Mouse (Mus musculus) CH12.LX (cell line): ENCODE results near the gene Gm12166.

Source experiments
- CHD1 ChIP-seq: IDR thresholded peaks from 2 replicates; pipeline ENCODE4 v1.6.1; 2012; ENCODE audit warnings: low read depth, low read length, improper control_type of control experiment, inconsistent platforms
- CHD2 ChIP-seq: IDR thresholded peaks from 2 replicates; pipeline ENCODE4 v1.6.1; 2011; ENCODE audit warnings: low read length, improper control_type of control experiment
- CTCF ChIP-seq, 2 experiments: IDR thresholded peaks in 1 of 2; conservative IDR thresholded peaks in 1 of 2; 2 replicates each; pipeline ENCODE4 v1.5.1; 2011 to 2012; ENCODE audit warnings: low read depth in 2 of 2, low read length in 2 of 2, improper control_type of control experiment in 1 of 2, inconsistent platforms in 1 of 2, mild to moderate bottlenecking in 1 of 2, moderate library complexity in 1 of 2
- EP300 ChIP-seq: IDR thresholded peaks from 2 replicates; pipeline ENCODE4 v1.6.1; 2011; ENCODE audit warnings: low read length, improper control_type of control experiment
- HCFC1 ChIP-seq: IDR thresholded peaks from 2 replicates; pipeline ENCODE4 v1.6.1; 2012; ENCODE audit warnings: low read depth, mild to moderate bottlenecking, inconsistent platforms, low read length, improper control_type of control experiment
- IRF4 ChIP-seq: IDR thresholded peaks from 2 replicates; pipeline ENCODE4 v1.6.1; 2014; ENCODE audit warnings: low read depth, mild to moderate bottlenecking, inconsistent platforms, low read length, improper control_type of control experiment
- JUND ChIP-seq: conservative IDR thresholded peaks from 2 replicates; pipeline ENCODE4 v1.6.1; 2011; ENCODE audit warnings: low read depth, low read length, improper control_type of control experiment
- MEF2A ChIP-seq: IDR thresholded peaks from 2 replicates; pipeline ENCODE4 v1.6.1; 2014; ENCODE audit warnings: low read depth, mild to moderate bottlenecking, inconsistent platforms, low read length, improper control_type of control experiment, borderline replicate concordance
- NELFE ChIP-seq: IDR thresholded peaks from 2 replicates; pipeline ENCODE4 v1.6.1; 2011; ENCODE audit warnings: low read depth, low read length, improper control_type of control experiment
- RCOR1 ChIP-seq: conservative IDR thresholded peaks from 2 replicates; pipeline ENCODE4 v1.6.1; 2012; ENCODE audit warnings: low read depth, mild to moderate bottlenecking, inconsistent platforms, low read length, improper control_type of control experiment
- SIN3A ChIP-seq: IDR thresholded peaks from 2 replicates; pipeline ENCODE4 v1.6.1; 2012; ENCODE audit warnings: low read length, improper control_type of control experiment, inconsistent platforms
- USF1 ChIP-seq: IDR thresholded peaks from 2 replicates; pipeline ENCODE4 v1.6.1; 2014; ENCODE audit warnings: low read depth, mild to moderate bottlenecking, inconsistent platforms, low read length, improper control_type of control experiment
- USF2 ChIP-seq: conservative IDR thresholded peaks from 2 replicates; pipeline ENCODE4 v1.6.1; 2011; ENCODE audit warnings: low read depth, low read length, improper control_type of control experiment
- ZNF384 ChIP-seq: IDR thresholded peaks from 2 replicates; pipeline ENCODE4 v1.6.1; 2012; ENCODE audit warnings: low read depth, low read length, improper control_type of control experiment, inconsistent platforms

- TF ChIP-seq USF1 (no peak), USF2 (no peak), EP300 (no peak), CTCF (conservative IDR thresholded peaks at IDR 0.05 in 1 of 2, IDR thresholded peaks at IDR 0.05 in 1 of 2; ENCODE audit: low read depth in 2 of 2, low read length in 2 of 2) (no peak), SIN3A (no peak), CHD1 (no peak), IRF4 (no peak), MEF2A (no peak), JUND (no peak), CHD2 (no peak), RCOR1 (no peak), HCFC1 (no peak), ZNF384 (no peak), NELFE (no peak)
Observed at GRCm38 (mm10) chr11:46095477-46096264, 43.5 kb upstream of the Gm12166 start.
